Mouse (Mus musculus) intestine, embryonic 14.5 days (tissue): ENCODE measurements around the gene Btbd11. TPM values are rescaled to one million over a fixed set of nuclear protein-coding genes. Genes with fewer than 3 reads are reported as not detected.
"Not testable (repeated sequence)": the region's sequence is repeated elsewhere in the genome, so short reads cannot be mapped to it uniquely, and the experiment has no call there.

ENCODE experiments used
- ATAC-seq: fragments of 200-750 bp; cut with Nextera tagmentation; replicated peaks from 2 replicates; pipeline ENCODE4 v1.8.0; 2017; ENCODE audit warnings: low read depth, moderate number of reproducible peaks, moderate TSS enrichment, moderate library complexity; ENCODE audit not compliant: low FRiP score, low TSS enrichment
- DNase-seq: peaks from one replicate; pipeline ENCODE4 v3.0.0-alpha.2; 2018; ENCODE audit warnings: low spot score
- H3K27ac ChIP-seq: fragments of 300-500 bp; sonication (generic); 2 replicates; pipeline ENCODE4 v1.5.1; 2014; ENCODE audit warnings: low read depth, mild to moderate bottlenecking, control low read depth
- H3K27me3 ChIP-seq: fragments of 300-500 bp; sonication (generic); replicated peaks from 2 replicates; pipeline ENCODE4 v1.6.1; 2014; ENCODE audit warnings: low read length, control low read depth; ENCODE audit not compliant: control insufficient read depth, insufficient read depth
- H3K36me3 ChIP-seq: fragments of 300-500 bp; sonication (generic); 2 replicates; pipeline ENCODE4 v1.6.1; 2014; ENCODE audit warnings: low read length, control low read depth; ENCODE audit not compliant: control insufficient read depth, insufficient read depth
- H3K4me1 ChIP-seq: fragments of 300-500 bp; sonication (generic); replicated peaks from 2 replicates; pipeline ENCODE4 v1.6.1; 2014; ENCODE audit warnings: low read length, control low read depth, mixed read lengths; ENCODE audit not compliant: control insufficient read depth, insufficient read depth
- H3K4me2 ChIP-seq: fragments of 300-500 bp; sonication (generic); 2 replicates; pipeline ENCODE4 v1.6.1; 2014; ENCODE audit warnings: low read length
- H3K4me3 ChIP-seq: fragments of 300-500 bp; sonication (generic); 2 replicates; pipeline ENCODE4 v1.5.1; 2014; ENCODE audit warnings: low read depth, low read length, control low read depth, mixed read lengths
- H3K9ac ChIP-seq: fragments of 300-500 bp; sonication (generic); 2 replicates; pipeline ENCODE4 v1.6.1; 2014; ENCODE audit warnings: mild to moderate bottlenecking, low read length
- H3K9me3 ChIP-seq: fragments of 300-500 bp; sonication (generic); 2 replicates; pipeline ENCODE4 v1.6.1; 2016; ENCODE audit warnings: low read length, control low read depth; ENCODE audit not compliant: control insufficient read depth
- WGBS: fragments of 180-500 bp; shearing (Covaris S2); extraction: QIAGEN DNeasy Blood & Tissue Kit; methylation state at CpG from one replicate; pipeline ENCODE4 v1.1.7; 2014; 5-methylcytosine and 5-hydroxymethylcytosine counted together
- polyA plus RNA-seq: library from polyadenylated mRNA; unstranded; fragments of >200 nt; fragmentation: Nextera tagmentation; extraction: Ambion mirVana; gene quantifications from 2 replicates; pipeline ENCODE4 v1.2.1, GENCODE M21; 2014

Btbd11 gene
- polyA plus RNA-seq, 1 experiment from 2014 or later: 2.0 TPM

GRCm38 (mm10) chr10:85694429-85694828 lies 307.8 kb downstream of the Btbd11 start:
- H3K27ac ChIP-seq, H3K9ac ChIP-seq, H3K4me3 ChIP-seq, H3K4me2 ChIP-seq, ATAC-seq, H3K4me1 ChIP-seq, H3K9me3 ChIP-seq, H3K27me3 ChIP-seq, H3K36me3 ChIP-seq, DNase-seq: not testable (repeated sequence)
- WGBS: 72% methylated on average over 2 of the region's 2 CpGs

- Histone ChIP-seq H3K4me1 (no peaks in the 10 kb centered on the region), H3K4me3 (no peak overlapping the region), H3K9me3 (no peaks in the 10 kb centered on the region), H3K27ac (no peak overlapping the region), H3K4me2 (no peak overlapping the region), H3K9ac (no peak overlapping the region), H3K27me3 (no peaks in the 10 kb centered on the region), H3K36me3 (no peaks in the 10 kb centered on the region)
- ATAC-seq: no peak
- no peak for DNase-seq
Measured at GRCm38 (mm10) chr10:85699721-85700120, 313.1 kb downstream of the Btbd11 start.

- DNase-seq, H3K36me3 ChIP-seq, H3K9me3 ChIP-seq, H3K27me3 ChIP-seq, H3K27ac ChIP-seq, H3K4me1 ChIP-seq, H3K4me3 ChIP-seq, H3K9ac ChIP-seq, H3K4me2 ChIP-seq, ATAC-seq: not testable (repeated sequence)
- WGBS: 86% methylated on average over 4 of the region's 4 CpGs
Measured at GRCm38 (mm10) chr10:85709790-85710189, 323.2 kb downstream of the Btbd11 start.

Other genes starting within 250 kb of the Btbd11 start
- gene Cry1, start 201.8 kb upstream of the Btbd11 start, polyA plus RNA-seq: 24.7 and 24.8 TPM in 2 replicates